Mouse (Mus musculus) adrenal gland, postnatal 36 days (tissue): ENCODE data around the gene Ephb4. TPM values are rescaled to one million over a fixed set of nuclear protein-coding genes. Genes with fewer than 3 reads are reported as not detected.

Experiments
- DNase-seq, 2 experiments: peaks; one replicate each; pipeline ENCODE4 v3.0.0; 2021; ENCODE audit warnings: mixed read lengths in 1 of 2
- total RNA-seq, 2 experiments: library from RNA; stranded (reverse); gene quantifications; 2 replicates each; pipeline ENCODE4 v1.2.3; 2021

Gene Ephb4
- total RNA-seq, 2 experiments from 2014 or later, result 59.4 to 60.6 TPM

- no peak for DNase-seq
Measured at GRCm38 (mm10) chr5:137369665-137370064, 19.8 kb downstream of the Ephb4 start.

GRCm38 (mm10) chr5:137373371-137373950 lies 23.6 kb downstream of the Ephb4 start:
- no peak for DNase-seq

- DNase-seq, result no peak
Measured at GRCm38 (mm10) chr5:137374521-137375080, 24.7 kb downstream of the Ephb4 start.

GRCm38 (mm10) chr5:137375627-137376026 lies 25.7 kb downstream of the Ephb4 start:
- DNase-seq, result peak; percentile 60 to 75

- DNase-seq, result peak; percentile 36 to 37
Measured at GRCm38 (mm10) chr5:137376198-137376597, 26.3 kb downstream of the Ephb4 start.

GRCm38 (mm10) chr5:137376722-137377121 lies 26.8 kb downstream of the Ephb4 start:
- peak in 1 of 2 experiments; percentile 24 for DNase-seq

- DNase-seq, result no peak
Measured at GRCm38 (mm10) chr5:137377176-137377575, 27.3 kb downstream of the Ephb4 start.

- DNase-seq, result no peak
Measured at GRCm38 (mm10) chr5:137377603-137378002, 27.7 kb downstream of the Ephb4 start.

GRCm38 (mm10) chr5:137381152-137381551 lies 31.2 kb downstream of the Ephb4 start:
- peak; percentile 70 to 77 for DNase-seq

GRCm38 (mm10) chr5:137383441-137383840 lies 33.5 kb downstream of the Ephb4 start:
- no peak for DNase-seq

- DNase-seq, result no peak
Measured at GRCm38 (mm10) chr5:137386712-137387111, 36.8 kb downstream of the Ephb4 start.

GRCm38 (mm10) chr5:137391641-137392040 lies 41.7 kb downstream of the Ephb4 start:
- no peak for DNase-seq

- no peak for DNase-seq
Measured at GRCm38 (mm10) chr5:137394456-137394855, 44.5 kb downstream of the Ephb4 start.

GRCm38 (mm10) chr5:137404081-137404480 lies 54.2 kb downstream of the Ephb4 start:
- peak in 1 of 2 experiments; percentile 20 for DNase-seq

- DNase-seq, result no peak
Measured at GRCm38 (mm10) chr5:137409451-137409850, 59.5 kb downstream of the Ephb4 start.

GRCm38 (mm10) chr5:137410066-137410465 lies 60.2 kb downstream of the Ephb4 start:
- no peak for DNase-seq

- DNase-seq, result no peak
Measured at GRCm38 (mm10) chr5:137410549-137410948, 60.6 kb downstream of the Ephb4 start.

GRCm38 (mm10) chr5:137411235-137411634 lies 61.3 kb downstream of the Ephb4 start:
- DNase-seq, result no peak

- no peak for DNase-seq
Measured at GRCm38 (mm10) chr5:137414253-137414652, 64.3 kb downstream of the Ephb4 start.

- no peak for DNase-seq
Measured at GRCm38 (mm10) chr5:137419105-137419504, 69.2 kb downstream of the Ephb4 start.

- no peak for DNase-seq
Measured at GRCm38 (mm10) chr5:137419841-137420240, 69.9 kb downstream of the Ephb4 start.

GRCm38 (mm10) chr5:137425648-137426047 lies 75.7 kb downstream of the Ephb4 start:
- no peak for DNase-seq
